Mouse (Mus musculus) kidney, postnatal 25 days (tissue): ENCODE measurements around the gene Gsdma3.

Experiments used
- DNase-seq, 2 experiments: peaks; one replicate each; pipeline ENCODE4 v3.0.0; 2021; ENCODE audit warnings: mixed read lengths in 2 of 2

Gsdma3 gene

DNA sequence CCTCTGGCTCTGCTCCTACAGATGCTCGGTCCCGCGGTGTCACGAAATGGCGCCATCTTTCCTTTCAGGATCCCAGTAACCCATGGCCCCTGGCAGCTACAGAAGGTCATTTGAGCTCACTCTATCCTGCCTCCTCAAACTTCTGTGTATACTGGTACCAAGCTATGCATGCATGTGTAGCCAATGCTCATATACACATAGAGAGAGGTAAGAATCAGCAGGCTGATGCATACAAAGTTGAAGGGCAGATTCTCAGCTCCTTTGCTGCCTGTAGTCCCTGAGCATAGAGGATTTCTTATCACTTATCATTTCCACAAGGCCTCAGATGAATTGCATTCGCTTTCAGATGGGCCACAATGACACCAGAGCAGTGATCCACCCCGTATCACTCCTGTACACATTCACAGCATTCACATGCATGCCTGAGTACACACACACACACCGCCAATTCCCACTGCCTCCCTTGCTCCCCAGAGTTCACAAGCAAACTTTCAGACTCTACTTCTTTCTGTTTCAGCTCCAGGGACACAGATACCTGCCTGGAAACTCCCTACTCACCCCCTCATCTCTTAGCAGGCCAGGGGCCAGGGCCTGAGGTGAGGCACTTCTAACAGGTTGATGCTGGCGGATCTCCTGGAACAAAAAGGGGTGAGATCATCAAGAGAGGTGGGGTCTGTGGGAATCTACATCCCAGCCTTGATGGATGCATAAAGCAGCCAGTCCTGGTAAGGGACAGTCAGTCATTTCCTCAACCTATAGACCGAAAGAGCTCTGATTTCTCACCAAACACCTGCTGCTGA lies at the start of gene Gsdma3, which contains the start of gene Gm12355:
TSS of gene Gsdma3 (plus strand) at position 750 of the 800 bp plus-strand sequence.
TSS of gene Gm12355 (minus strand) at position 51 of the 800 bp plus-strand sequence.
- no peak for DNase-seq

DNA sequence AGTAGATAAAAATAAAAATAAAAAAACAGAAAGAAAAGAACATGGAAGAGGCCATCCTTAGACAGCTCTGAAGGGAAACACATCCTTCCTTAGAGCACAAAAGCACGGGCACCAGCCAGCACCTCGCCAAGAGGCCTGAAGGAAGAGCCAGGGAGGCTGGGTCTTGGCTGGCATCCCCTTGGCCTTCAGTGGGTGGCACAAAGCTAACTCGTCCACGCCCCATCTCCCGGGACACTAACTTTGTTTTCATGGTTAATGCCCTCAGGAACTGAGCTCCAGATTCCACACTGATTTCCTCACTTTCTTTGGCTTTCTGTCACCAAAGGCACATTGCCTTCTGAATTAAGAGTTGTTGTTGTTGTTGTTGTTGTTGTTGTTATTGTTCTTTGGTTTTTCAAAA lies 48.4 kb upstream of the Gsdma3 start:
- no peak for DNase-seq

DNA sequence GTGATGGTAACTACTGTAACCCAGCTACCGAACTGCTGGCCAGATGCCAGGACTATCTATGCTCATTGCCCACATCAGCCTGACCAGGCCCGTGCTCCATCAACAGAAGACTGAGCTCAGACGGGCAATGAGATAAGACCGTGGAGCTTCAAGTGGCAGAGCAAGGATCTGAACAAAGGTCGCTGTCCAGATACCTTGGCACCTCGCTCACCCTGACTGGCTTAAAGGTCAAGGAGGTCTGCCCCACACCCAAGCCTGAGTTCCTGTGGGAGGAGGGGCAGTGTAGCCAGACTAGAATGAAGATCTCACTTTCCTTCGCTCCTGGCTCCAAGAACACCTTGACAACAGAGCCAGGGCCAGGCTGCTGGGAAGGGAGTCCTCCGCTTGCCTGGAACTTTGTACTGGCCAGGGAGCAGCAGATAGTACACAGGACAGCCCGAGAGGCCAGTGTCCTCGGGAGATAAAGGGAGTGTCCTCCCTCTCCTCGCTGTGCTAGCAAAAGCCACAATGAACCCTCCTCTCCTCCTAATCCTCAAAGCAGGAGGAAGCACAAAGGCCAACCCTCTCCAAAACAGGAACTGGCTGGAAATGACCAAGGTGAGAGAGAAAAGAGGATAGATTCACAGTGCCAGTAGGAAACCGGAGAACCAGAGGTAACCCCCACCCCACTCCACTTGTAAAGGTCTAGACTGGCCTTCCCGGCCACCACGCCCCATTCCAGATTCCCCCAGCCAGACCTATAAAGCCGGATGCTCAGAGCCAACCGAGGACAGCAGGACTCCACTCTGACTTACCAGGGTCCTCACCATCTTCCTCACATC lies 45.6 kb upstream of the Gsdma3 start:
- DNase-seq, result peak; percentile 56 to 59

DNA sequence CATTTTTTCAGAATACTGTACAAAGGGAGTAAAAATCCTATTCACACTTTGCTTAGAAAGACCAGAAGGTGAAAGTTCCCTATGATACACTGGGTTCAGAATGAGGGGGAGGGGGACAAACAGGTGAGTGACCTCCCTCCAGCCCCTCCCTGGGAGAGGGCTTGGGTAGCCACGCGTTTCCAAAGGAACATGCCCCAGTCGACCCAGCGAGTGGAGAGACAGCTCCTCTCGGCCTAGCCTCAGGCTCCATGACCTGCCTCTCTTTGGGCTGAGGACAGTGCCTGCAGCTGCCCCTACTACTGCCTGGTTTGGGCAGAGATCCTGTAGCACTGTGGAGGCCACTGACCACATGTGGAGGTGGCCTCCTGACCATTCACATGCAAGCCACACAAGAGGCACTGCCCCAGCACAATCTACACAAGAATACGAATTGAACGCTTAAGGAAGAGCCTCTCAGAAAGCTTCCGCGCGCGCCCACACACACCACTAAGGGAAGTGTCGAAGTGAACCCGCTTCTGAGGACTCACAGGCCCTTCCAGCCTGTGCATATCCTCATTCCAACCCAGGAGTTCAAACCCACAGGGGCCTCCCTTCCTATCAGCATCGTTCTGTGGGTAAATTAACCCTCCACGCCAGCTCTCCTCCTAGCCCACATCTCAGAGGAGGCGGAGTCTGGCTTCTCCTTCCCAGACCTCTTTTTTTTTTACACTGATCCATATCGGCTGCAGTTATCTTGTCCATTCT lies 44.7 kb upstream of the Gsdma3 start:
- no peak for DNase-seq

DNA sequence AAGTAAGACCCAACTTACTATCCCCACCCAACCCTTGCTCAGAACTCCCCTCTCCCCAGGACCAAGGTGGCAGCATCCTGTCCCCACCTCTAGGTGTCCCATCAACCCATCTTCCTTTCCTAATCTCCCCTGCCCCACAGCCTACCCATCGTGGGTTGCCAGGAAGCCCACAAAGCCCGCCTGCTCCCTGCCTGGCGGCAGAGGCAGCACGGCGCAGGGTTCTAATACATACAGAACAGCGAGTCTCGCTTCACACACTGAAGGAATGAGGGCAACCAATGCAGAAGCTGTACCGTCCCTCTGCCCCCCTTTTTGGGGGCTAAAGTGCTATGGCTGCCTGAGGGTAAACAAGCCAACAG lies 44.2 kb upstream of the Gsdma3 start:
- DNase-seq, result no peak

DNA sequence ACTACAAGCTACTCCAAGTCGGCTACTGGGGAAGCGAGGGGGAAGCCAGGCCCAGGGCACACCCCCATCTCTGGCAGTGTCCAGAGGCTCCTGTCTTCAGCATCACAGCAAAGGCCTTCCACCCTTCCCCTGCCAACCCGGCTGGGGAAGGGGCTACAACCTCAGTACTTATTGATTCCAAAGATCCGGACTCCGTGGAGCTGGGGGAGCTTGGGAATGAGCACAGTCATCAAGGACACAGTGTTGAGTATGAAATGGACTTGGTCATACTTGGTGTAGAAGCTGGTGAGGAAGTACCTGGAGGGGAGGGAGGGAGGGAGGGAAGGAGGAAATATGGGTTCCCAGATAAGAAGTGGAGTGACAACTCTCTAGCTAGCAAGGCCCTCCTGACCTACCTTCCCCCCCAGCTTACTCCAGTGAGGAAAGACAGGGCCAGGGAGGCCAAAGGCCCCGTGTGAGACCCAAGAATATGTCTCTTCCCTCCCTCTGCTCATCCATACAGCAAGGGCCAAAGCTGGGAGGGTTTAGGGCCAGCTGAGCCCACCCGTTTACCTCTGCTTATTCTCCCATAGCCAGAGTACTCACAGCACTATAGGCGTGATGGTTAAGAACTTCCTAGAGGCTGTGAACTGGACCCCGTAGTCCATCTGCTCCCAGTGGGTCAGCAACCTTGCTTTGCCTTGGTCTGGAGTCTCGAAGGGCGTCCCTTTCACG lies 43.5 kb upstream of the Gsdma3 start:
- DNase-seq, result no peak

DNA sequence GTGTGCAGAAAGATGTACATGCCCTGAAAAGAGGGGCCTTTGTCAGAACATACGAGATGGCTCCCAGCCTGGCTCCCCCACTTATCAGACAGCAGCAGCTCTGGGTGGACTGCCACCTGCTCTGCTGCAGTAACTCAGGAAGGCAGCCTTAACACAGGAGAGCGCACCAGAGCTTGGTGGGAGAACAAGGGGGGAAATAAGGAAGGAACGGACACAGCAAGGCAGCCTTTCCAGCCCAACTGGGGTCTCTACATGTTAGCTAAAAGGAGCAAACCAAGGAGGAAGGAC lies 43.0 kb upstream of the Gsdma3 start:
- DNase-seq, result no peak

DNA sequence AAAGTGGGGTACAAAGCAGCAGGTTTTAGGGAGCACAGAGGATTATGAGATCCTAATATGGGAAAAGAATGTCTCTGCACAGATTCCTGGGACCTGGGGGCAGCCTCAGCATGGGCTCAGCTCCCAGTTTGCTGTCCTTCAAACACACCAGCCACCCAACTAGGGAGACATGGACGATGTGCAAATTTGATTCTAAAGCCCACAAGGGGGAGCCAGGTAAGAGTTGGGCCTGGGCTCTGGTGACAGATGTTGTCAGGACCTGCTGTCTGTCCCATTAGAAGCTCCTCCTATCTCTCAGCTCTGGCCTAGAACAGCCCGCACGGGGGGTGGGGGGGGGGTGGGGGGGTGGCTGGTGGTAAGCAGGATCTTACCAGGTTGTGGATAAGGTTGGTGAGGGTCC lies 42.6 kb upstream of the Gsdma3 start:
- no peak for DNase-seq

DNA sequence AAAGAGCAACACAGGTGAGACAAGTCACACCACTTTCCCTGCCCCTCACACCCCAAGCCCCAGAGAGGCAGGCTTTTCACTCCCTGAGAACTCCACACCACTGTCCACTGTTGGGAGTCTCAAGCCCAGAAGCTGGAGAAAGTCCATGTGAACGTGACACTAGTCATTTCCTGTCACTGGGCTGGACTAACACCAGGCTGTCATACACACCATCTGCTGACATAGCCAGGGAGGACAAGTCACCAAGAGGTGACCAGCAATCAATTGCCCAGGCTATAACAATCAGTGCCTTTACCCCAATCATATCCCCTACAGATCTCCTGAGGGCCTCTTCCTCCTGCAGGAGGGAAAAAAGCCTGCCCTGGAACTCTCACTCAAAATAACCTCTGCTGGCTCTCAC lies 42.0 kb upstream of the Gsdma3 start:
- DNase-seq, result no peak

DNA sequence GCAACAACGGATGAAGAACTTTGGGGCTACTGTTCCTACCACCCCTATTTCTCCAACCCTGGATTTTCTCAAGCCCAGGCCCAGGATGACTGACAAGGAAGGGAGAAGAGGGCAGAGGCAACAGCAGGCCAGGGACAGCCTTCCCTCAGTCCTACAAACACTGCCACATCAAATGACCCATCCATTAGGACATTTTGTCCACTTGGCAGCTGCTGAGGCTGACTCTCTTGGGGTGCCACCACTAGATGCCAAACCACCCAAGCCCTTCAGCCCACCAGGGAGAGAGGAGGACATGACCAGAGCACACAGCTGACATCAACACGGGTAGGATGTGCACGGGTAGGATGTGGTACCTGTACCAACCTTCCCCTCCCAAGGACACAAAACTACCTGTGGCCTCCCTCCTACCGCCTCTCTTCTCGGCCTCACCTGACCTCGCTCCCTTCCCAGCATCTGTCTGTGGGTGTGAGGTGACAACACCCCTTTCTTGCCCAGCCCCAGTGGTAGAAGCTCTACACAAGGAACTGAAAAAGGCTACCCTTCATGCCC lies 41.5 kb upstream of the Gsdma3 start:
- no peak for DNase-seq

DNA sequence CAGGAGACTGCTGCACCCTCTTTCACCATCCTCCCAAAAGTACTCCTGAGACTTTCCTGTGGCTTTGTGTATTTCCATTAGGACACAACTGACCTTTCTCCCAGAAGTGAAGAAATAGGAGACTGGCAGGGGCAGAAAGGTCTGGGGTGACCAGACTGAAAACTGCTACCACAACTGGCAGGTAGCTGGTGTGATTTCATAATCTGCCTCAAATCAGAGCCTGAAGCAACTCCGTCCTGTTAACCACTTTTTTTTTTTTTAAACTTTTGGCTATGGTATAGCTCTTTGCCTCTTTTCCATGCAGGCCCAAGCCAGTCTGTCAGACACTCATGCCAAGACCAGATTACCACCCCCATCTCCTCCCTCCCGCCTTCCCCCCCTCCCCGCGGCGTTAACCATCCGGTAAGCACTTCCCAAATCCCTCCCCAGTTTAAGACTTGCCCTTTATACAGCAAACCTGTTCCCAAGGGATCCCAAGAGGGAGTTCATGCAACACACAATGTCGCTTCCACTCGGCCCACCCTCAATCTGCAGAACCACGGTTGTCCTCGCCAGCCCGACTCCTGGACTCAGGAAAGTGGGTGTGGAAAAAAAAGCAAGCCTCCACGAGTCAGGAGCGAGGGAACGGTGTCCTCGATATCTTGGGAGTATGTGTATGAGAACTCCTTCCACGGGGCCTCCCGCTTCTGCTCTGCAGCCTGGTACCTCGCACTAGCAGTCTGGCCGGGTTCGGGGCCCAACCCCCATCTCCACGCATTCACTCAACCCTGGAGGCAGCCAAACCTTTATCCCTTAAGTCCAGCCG lies 39.9 kb upstream of the Gsdma3 start:
- DNase-seq, result peak in 1 of 2 experiments; percentile 28

DNA sequence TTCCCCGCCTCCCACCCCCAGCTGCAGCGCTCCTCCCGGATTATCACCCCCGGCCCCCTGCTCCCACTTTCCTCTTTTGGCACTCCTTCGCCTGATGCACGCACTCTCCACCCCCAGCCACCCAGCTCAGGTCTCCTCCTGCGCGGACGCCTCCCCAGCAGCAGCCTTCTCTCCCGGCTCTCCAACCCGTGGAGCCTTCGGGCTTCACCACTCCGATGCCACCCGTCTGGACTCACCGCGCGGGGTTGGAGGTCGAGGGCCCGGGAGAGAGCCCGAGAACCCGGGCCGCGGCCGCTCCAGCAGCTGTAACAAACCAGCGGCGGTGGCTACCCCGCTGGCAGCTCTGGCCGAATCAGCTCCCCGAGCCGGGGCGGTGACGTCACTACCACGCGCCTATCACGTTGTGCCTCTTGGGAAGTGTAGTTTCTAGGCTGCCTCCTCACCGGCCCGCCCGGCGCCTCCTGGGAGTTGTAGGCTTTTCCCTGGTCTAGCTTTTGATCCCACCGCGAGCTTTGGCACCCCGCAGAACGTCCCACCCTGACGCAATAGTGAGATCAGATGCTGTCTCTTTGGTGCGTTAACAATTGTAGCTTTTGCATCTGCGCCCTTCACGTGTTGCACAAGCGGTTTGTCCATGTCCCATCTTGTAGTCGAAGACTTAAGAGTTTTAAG lies 39.1 kb upstream of the Gsdma3 start, which contains the start of gene Ormdl3:
TSS of gene Ormdl3 (minus strand) at position 477 of the 672 bp plus-strand sequence.
- peak; percentile 99 for DNase-seq

DNA sequence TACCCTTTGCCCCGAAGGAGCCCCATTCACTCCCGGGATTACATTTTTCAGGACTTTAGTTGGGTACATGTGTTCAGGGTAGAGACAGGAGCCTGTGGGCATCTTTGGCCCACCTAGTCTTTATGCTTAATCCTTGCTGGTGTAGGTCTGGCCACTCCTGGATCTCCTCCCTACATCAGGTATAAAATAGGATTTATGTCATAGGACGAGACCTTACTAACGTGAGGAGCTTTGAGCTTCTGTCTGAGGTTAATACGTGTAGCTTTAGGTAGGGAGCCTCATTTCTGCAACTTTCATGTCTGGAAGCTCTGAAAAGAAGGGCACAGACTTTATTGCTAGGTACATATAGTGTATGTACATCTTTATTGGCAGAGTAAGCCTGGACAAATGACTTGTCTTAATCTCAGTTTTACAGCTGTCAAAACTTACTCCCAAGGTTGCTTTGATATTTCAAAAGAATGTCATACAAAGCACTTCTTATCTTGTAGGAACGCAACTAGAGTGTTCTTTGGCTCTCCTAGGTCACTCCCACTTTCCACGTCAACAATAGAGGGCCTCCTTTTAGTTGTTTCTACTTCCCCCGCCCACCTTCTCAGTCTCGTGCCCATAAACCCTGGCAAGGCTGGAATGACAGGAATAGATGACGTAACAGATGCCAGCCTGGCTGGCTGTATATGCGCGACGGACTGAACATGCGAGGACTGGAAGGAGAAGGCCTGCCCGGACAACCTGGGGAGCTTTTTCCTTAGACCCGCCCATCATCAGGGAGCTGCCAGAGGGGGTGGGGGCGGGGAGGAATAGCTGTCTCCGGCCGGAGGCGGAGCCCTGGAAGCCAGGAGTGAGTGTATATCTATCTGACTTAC lies 38.2 kb upstream of the Gsdma3 start:
- peak; percentile 75 to 88 for DNase-seq

DNA sequence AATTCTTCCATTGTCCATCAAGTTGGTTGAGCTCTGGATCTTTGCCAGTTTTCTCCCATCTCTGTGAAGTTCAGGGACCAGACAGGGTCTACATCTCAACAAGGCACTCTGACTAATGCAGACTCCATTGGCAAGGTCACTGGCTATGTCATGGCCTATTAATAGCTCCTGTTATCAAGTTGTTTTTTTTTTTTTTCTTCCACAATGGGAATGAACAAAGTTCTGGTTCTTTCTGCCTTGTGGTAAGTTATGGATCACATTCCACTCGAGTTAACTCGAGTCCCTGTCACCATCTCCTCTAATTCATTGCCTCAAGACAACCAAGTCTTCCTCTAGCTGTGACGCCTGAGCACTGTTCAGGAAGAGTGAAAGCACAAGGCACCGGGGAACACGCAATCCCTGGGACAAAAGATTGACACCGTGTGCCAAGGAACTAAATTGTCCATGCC lies 37.3 kb upstream of the Gsdma3 start:
- DNase-seq, result no peak

DNA sequence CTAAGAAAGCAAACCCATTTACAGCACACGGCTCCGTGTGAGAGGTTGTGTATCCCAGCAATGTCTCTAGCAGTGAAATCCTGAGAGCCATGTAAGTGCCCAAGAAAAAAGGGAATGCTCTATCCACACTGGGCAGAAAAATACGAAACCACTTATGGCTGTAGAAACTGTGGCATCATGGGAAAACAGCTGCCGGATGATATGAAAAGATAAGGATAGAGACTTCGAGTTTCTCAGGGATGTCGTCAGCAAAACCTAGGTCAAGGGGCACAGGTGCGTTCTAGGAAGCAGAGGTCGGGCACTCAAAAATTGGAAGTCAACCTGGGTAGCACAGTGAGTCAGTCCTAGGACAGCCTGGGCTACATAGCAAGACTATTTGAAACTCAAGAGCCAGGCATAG lies 36.9 kb upstream of the Gsdma3 start:
- no peak for DNase-seq

DNA sequence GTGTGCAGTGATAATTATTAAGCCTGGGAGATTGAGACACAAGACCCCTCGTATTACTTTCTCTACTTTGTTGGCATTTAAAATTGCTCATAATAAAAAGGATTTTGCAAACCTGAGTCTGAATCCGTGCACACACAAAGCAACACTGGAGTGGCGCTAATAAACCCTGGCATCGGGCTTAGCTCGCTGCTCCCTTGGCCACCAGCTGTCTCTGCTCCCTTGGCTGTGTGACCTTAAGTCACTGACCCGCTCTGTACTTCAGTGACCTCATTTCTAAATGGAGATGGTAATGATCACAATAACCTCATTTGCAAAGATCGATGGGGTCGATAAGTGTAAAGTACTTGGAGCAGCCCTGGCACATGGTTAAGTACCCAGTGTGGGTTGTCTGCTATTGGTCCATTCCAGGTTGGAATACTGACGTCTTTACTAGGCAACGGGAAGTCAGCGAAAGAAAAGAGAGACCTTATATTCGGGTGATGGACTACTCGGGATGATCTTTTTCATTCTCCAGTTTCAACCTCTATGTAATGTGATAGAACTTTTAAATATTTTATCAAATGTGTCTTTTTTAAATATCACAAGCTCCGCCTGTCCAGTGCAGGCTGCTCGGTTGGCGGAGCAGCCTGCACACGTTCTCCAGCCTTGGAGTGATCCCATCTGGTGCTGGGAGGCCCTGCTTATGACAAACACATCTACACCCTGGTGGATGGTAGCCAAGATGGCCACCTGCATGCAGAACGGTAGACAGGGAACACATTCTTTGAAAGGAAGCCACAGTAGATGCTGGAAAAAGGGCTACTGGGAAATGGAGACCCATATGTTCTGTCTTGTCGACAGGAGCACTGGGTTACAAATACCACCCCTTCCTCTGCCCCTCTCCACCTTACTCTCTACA lies 35.4 kb upstream of the Gsdma3 start:
- no peak for DNase-seq

DNA sequence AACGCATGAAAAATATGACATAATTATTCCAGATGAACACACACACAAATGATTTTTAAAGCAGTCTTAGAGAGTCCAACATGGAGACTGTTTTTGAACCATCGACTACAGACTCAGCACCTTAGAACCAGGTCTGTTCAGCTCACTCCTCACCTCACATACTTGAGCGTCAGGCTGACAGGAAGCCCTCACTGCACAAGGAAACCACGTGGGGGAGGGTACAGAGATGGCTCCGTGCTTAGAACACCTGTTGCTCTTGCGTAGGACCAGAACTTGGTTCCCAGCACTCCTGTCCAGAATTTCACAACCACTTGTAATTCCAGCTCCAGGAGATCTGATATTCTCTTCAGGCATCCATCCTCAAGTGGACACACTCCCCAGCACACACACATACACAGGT lies 31.1 kb upstream of the Gsdma3 start:
- DNase-seq, result no peak

DNA sequence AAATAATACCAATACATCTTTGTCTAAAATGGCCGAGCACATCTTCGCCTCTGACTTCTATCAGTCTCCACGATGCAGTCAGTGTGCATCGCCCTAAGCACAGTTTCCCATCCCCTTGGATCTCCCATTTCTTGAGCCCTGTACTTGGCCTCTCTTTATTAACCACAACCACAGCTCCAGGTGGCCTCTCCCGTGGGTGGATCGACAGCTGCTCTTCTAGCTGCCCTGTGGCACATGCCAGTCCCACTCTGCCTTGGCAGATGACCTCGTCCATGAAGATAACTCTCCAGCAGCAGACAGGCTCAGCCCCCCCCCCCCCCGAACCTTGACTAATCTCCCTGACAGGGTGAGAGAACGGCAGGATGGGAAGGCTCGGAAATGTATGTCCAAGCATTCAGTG lies 30.7 kb upstream of the Gsdma3 start:
- DNase-seq, result no peak

DNA sequence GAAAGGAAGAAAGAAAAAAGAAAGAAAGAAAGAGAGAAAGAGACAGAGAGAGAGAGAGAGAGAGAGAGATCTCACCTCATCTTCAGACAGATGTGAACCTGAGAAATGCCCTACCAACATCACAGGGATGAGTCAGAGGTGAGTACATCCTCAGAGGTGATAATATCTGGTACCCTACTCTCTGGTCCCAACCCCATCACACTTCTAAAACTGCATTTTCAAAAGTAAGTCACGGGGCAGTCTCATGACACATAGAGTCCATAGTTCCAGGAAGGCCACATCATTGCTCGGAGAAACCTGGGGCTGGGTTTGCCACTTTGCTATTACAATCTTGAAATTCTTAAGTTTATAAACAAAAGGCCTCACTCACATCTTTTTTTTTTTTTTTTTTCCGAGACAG lies 30.2 kb upstream of the Gsdma3 start:
- no peak for DNase-seq
